Mouse (Mus musculus) MEL (cell line): ENCODE results near the gene Ankrd52. TPM values are rescaled to one million over a fixed set of nuclear protein-coding genes. Genes with fewer than 3 reads are reported as not detected.

Experiments
- DNase-seq: peaks from one replicate; pipeline ENCODE4 v3.0.0; 2011; ENCODE audit warnings: low read depth, low spot score
- H3K27ac ChIP-seq: 2 replicates; pipeline ENCODE4 v1.5.1; 2012; ENCODE audit warnings: low read depth, mild to moderate bottlenecking, control low read depth, low read length, moderate library complexity; ENCODE audit not compliant: control insufficient read depth
- H3K27me3 ChIP-seq, 2 experiments: fragments of 150-350 bp in 1 of 2; sonication (generic) in 1 of 2; 2 replicates each; pipeline ENCODE4 v1.6.1; 2012; ENCODE audit warnings: low read length in 2 of 2, mild to moderate bottlenecking in 2 of 2, improper control_type of control experiment in 1 of 2, moderate library complexity in 1 of 2; ENCODE audit not compliant: insufficient read depth in 2 of 2, control insufficient read depth in 1 of 2
- H3K36me3 ChIP-seq, 2 experiments: 2 replicates each; pipeline ENCODE4 v1.6.1; 2012 to 2014; ENCODE audit warnings: low read length in 2 of 2, improper control_type of control experiment in 1 of 2, inconsistent platforms in 1 of 2, mild to moderate bottlenecking in 1 of 2; ENCODE audit not compliant: insufficient read depth in 2 of 2, control insufficient read depth in 1 of 2
- H3K4me1 ChIP-seq, 2 experiments: fragments of 150-350 bp in 1 of 2; sonication (generic) in 1 of 2; 2 replicates each; pipeline ENCODE4 v1.6.1; 2012; ENCODE audit warnings: low read length in 2 of 2, improper control_type of control experiment in 1 of 2, mild to moderate bottlenecking in 1 of 2; ENCODE audit not compliant: insufficient read depth in 2 of 2, control insufficient read depth in 1 of 2
- H3K4me3 ChIP-seq, 2 experiments: fragments of 150-350 bp in 1 of 2; sonication (generic) in 1 of 2; 2 replicates each; pipeline ENCODE4 v1.5.1; 2012; ENCODE audit warnings: low read depth in 2 of 2, low read length in 2 of 2, mild to moderate bottlenecking in 2 of 2, moderate library complexity in 2 of 2, control low read depth in 1 of 2, improper control_type of control experiment in 1 of 2; ENCODE audit not compliant: control insufficient read depth in 1 of 2, insufficient read depth in 1 of 2
- H3K79me2 ChIP-seq: 2 replicates; pipeline ENCODE4 v1.6.1; 2012; ENCODE audit warnings: mild to moderate bottlenecking, low read length, moderate library complexity; ENCODE audit not compliant: control insufficient read depth, poor library complexity, insufficient read depth
- H3K9ac ChIP-seq: 2 replicates; pipeline ENCODE4 v1.6.1; 2012; ENCODE audit warnings: low read depth, mild to moderate bottlenecking, control low read depth, low read length, moderate library complexity; ENCODE audit not compliant: control insufficient read depth, poor library complexity, severe bottlenecking
- H3K9me3 ChIP-seq: fragments of 150-350 bp; sonication (generic); replicated peaks from 2 replicates; pipeline ENCODE4 v1.6.1; 2012; ENCODE audit warnings: mild to moderate bottlenecking, low read length, improper control_type of control experiment, moderate library complexity; ENCODE audit not compliant: insufficient read depth
- BHLHE40 ChIP-seq: IDR thresholded peaks from 2 replicates; pipeline ENCODE4 v1.6.1; 2012; ENCODE audit warnings: low read depth, mild to moderate bottlenecking, inconsistent platforms, low read length, improper control_type of control experiment, borderline replicate concordance
- ELF1 ChIP-seq: IDR thresholded peaks from 2 replicates; pipeline ENCODE4 v1.6.1; 2014; ENCODE audit warnings: low read depth, mild to moderate bottlenecking, inconsistent platforms, low read length, improper control_type of control experiment, moderate library complexity
- ETS1 ChIP-seq: IDR thresholded peaks from 2 replicates; pipeline ENCODE4 v1.6.1; 2012; ENCODE audit warnings: low read depth, mild to moderate bottlenecking, inconsistent platforms, low read length, improper control_type of control experiment, moderate library complexity
- JUND ChIP-seq: IDR thresholded peaks from 2 replicates; pipeline ENCODE4 v1.6.1; 2011; ENCODE audit warnings: low read depth, mild to moderate bottlenecking, improper control_type of control experiment, low read length
- NELFE ChIP-seq: IDR thresholded peaks from 2 replicates; pipeline ENCODE4 v1.6.1; 2011; ENCODE audit warnings: low read depth, low read length, improper control_type of control experiment
- NRF1 ChIP-seq: IDR thresholded peaks from 2 replicates; pipeline ENCODE4 v1.6.1; 2014; ENCODE audit warnings: low read depth, mild to moderate bottlenecking, inconsistent platforms, low read length, improper control_type of control experiment, moderate library complexity; ENCODE audit not compliant: poor library complexity, insufficient read depth, severe bottlenecking
- POLR2A ChIP-seq, 2 experiments: IDR thresholded peaks; 2 replicates each; pipeline ENCODE4 v1.6.1; 2011 to 2012; ENCODE audit warnings: low read length in 2 of 2, mild to moderate bottlenecking in 2 of 2, control low read depth in 1 of 2, improper control_type of control experiment in 1 of 2, low read depth in 1 of 2, moderate library complexity in 1 of 2; ENCODE audit not compliant: control insufficient read depth in 1 of 2, insufficient read depth in 1 of 2, poor library complexity in 1 of 2
- POLR2AphosphoS2 ChIP-seq: IDR thresholded peaks from 2 replicates; pipeline ENCODE4 v1.6.1; 2011; ENCODE audit warnings: low read length, improper control_type of control experiment
- TAL1 ChIP-seq: IDR thresholded peaks from 2 replicates; pipeline ENCODE4 v1.6.1; 2012; ENCODE audit warnings: mild to moderate bottlenecking, inconsistent platforms, low read length, moderate library complexity, mixed read lengths
- TCF12 ChIP-seq: IDR thresholded peaks from 2 replicates; pipeline ENCODE4 v1.6.1; 2014; ENCODE audit warnings: low read depth, mild to moderate bottlenecking, inconsistent platforms, low read length, improper control_type of control experiment, moderate library complexity
- UBTF ChIP-seq: IDR thresholded peaks from 2 replicates; pipeline ENCODE4 v1.6.1; 2012; ENCODE audit warnings: low read depth, mild to moderate bottlenecking, inconsistent platforms, low read length, improper control_type of control experiment, moderate library complexity, borderline replicate concordance; ENCODE audit not compliant: insufficient read depth
- USF1 ChIP-seq: IDR thresholded peaks from 2 replicates; pipeline ENCODE4 v1.6.1; 2014; ENCODE audit warnings: low read depth, mild to moderate bottlenecking, inconsistent platforms, low read length, improper control_type of control experiment, moderate library complexity
- ZC3H11A ChIP-seq: IDR thresholded peaks from 2 replicates; pipeline ENCODE4 v1.6.1; 2012; ENCODE audit warnings: low read depth, mild to moderate bottlenecking, inconsistent platforms, low read length, improper control_type of control experiment
- ZKSCAN1 ChIP-seq: IDR thresholded peaks from 2 replicates; pipeline ENCODE4 v1.6.1; 2012; ENCODE audit warnings: low read depth, mild to moderate bottlenecking, inconsistent platforms, low read length, improper control_type of control experiment, moderate library complexity
- polyA plus RNA-seq, 2 experiments: library from polyadenylated mRNA; stranded (reverse) in 1 of 2; unstranded in 1 of 2; fragments of >175 nt in 1 of 2; fragments of >200 nt in 1 of 2; gene quantifications; 2 replicates each; pipeline versions ENCODE4 v1.2.1 to v1.2.4; 2012; ENCODE audit warnings: low replicate concordance in 2 of 2, low read depth in 1 of 2; ENCODE audit not compliant: insufficient read length in 2 of 2, insufficient read depth in 1 of 2, missing spikeins in 1 of 2
- total RNA-seq: library from RNA; depleted of rRNA; stranded (reverse); fragments of 300-350 nt; gene quantifications from 2 replicates; pipeline ENCODE4 v1.2.3, GENCODE M21; 2012

Gene Ankrd52
- total and polyA plus RNA-seq, 3 experiments = 9.5 to 39.9 TPM; not detected in 1

DNA sequence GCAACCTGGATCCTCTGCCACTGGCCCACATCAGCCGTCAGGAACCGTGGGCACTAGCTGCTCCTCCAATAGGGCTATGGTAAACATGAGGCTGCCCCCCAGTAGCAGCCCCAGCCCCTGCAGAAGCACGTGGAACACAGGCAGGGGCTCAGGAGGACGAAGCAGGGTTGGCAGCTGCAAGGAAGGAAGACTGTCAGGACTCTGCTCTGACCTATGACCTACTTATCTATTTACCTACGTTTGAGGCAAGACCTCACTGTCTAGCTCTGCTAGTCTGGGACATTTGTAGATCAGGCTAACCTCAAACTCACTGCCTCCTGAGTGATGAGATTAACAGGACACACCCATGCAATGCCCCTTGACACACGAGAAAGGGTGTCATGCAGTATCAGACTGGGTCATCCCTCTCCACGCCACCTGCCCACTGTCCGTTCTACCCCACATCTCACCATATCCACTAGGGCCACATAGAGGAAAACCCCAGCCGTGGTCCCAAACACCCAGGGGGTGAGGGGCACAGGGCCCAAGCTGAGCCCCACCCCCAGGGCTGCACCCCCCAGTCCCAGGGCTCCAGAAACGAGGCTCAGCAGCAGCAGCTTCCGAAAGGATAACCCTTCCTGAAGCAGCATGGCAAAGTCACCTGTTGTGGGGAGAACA, 19.2 kb downstream of the Ankrd52 start:
- Histone ChIP-seq H3K79me2 (no peaks in the 10 kb centered on the region), H3K27ac (no peak overlapping the region), H3K9me3 (no peaks in the 10 kb centered on the region), H3K4me3 (no peak overlapping the region), H3K4me1 (no peaks in the 10 kb centered on the region), H3K36me3 (no peaks in the 10 kb centered on the region), H3K27me3 (no peaks in the 10 kb centered on the region), H3K9ac (no peak overlapping the region)
- no peak for DNase-seq
- TF ChIP-seq BHLHE40 (no peak), POLR2A (IDR thresholded peaks at IDR 0.05; ENCODE audit: control insufficient read depth in 1 of 2, insufficient read depth in 1 of 2, low read depth in 1 of 2, low read length in 2 of 2, poor library complexity in 1 of 2) (peak in 1 of 2 experiments; percentile 2; a peak in 1 of 4 replicates)

DNA sequence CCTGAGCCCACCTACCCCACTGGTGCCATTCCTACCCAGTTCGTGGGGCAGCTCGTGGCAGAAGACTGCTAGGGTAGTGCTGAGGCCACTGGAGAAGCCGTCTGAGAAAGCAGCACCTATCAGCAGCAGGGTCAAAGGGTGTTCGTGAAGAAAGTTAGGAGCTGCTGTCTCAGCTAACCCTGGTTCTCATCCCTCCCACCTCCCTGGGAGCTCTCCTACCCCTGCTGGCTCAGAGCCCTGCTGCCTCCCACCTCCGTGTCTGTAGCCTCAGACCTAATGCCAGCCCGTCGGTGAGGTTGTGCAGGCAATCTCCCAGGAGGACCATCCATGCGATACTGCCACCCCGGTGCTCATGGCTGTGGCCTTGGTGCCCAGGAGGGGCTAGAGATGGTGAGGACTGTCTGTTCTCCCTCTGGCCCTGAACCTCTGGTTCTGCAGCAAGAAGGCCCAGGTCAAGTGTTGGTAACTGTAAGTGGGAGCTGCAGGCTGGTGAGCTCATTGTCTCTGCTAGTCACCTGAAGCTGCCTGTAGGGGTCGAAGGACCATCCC, 19.9 kb downstream of the Ankrd52 start:
- Histone ChIP-seq H3K27me3 (no peaks in the 10 kb centered on the region), H3K79me2 (no peaks in the 10 kb centered on the region), H3K9ac (no peak overlapping the region), H3K4me3 (no peak overlapping the region), H3K27ac (no peak overlapping the region), H3K4me1 (no peaks in the 10 kb centered on the region), H3K36me3 (no peaks in the 10 kb centered on the region), H3K9me3 (no peaks in the 10 kb centered on the region)
- no peak for TF ChIP-seq NELFE
- TF ChIP-seq POLR2AphosphoS2 = peak; percentile 37
- TF ChIP-seq TCF12 = no peak
- DNase-seq = no peak

DNA sequence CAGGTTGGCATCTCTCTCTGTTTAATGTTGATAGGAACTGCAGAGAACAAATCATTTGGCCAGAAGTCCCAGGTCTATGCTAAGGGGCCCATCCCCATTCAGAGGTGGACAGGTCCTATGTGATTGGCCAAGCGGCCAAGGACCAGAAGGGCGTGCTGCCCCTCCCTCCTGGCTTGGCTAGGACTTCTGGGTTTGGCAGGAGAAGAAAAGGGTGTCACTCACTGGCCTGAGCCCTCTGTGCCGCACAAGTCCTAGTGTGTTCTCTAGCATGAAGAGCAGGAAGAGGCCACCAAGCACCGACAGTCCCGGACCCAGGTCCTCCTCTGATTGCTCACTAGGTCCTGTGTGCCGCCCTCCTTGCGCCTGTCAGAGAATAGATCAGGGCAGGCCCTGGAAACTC, 20.6 kb downstream of the Ankrd52 start:
- Histone ChIP-seq H3K4me1 (no peaks in the 10 kb centered on the region), H3K27me3 (no peaks in the 10 kb centered on the region), H3K4me3 (no peak overlapping the region), H3K36me3 (no peaks in the 10 kb centered on the region), H3K9ac (no peak overlapping the region), H3K9me3 (no peaks in the 10 kb centered on the region), H3K79me2 (no peaks in the 10 kb centered on the region), H3K27ac (no peak overlapping the region)
- no peak for DNase-seq
- TF ChIP-seq BHLHE40 (no peak), USF1 (no peak), ETS1 (no peak)

DNA sequence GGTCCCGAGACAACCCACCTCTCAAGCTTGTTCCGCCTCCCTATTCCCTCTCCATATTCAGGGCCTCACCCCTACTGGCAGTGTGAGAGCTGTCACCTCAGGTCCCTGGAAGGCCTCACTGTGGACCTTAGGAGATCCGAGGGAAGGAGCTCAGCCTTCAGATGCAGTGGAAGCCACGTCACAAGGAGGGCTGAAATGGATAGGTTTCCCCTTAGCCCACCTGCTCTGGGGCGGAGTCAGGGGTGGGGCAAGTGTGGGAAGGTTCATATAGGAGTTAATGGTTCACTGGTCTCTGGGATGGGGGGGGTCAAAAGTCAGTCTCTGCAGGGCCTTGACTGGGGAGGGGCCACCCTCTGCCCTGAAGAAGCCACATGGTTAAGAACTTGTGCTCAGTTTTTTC, 23.4 kb downstream of the Ankrd52 start:
- H3K9me3 ChIP-seq = no peaks in the 10 kb centered on the region
- H3K27me3 ChIP-seq = no peaks in the 10 kb centered on the region
- TF ChIP-seq ELF1 (no peak), ETS1 (no peak), USF1 (no peak), ZC3H11A (no peak), NRF1 (no peak), ZKSCAN1 (no peak), UBTF (no peak), JUND (no peak), TAL1 (no peak), NELFE (no peak)
- H3K4me1 ChIP-seq = no peaks in the 10 kb centered on the region
- H3K9ac ChIP-seq = no peak overlapping the region
- DNase-seq = no peak
- H3K79me2 ChIP-seq = no peaks in the 10 kb centered on the region
- H3K27ac ChIP-seq = no peak overlapping the region
- H3K36me3 ChIP-seq = no peaks in the 10 kb centered on the region
- H3K4me3 ChIP-seq = no peak overlapping the region
